Mouse (Mus musculus) kidney, adult 2 months (tissue): ENCODE results near the gene Kras. TPM values are rescaled to one million over a fixed set of nuclear protein-coding genes. Genes with fewer than 3 reads are reported as not detected.

Experiments used
- DNase-seq: peaks from one replicate; pipeline ENCODE4 v3.0.0; 2021
- H3K27ac ChIP-seq: fragments of 200-500 bp; 2 replicates; pipeline ENCODE4 v1.5.1; 2012; ENCODE audit warnings: low read depth, low read length, control low read depth, inconsistent platforms; ENCODE audit not compliant: insufficient read depth
- H3K27me3 ChIP-seq: fragments of 200-500 bp; replicated peaks from 2 replicates; pipeline ENCODE4 v1.6.1; 2012; ENCODE audit warnings: mild to moderate bottlenecking, moderate library complexity, low read length, inconsistent platforms; ENCODE audit not compliant: control insufficient read depth, insufficient read depth
- H3K36me3 ChIP-seq: fragments of 200-500 bp; 2 replicates; pipeline ENCODE4 v1.6.1; 2012; ENCODE audit warnings: mild to moderate bottlenecking, moderate library complexity, low read length, inconsistent platforms; ENCODE audit not compliant: control insufficient read depth, insufficient read depth
- H3K4me1 ChIP-seq: fragments of 200-500 bp; 2 replicates; pipeline ENCODE4 v1.6.1; 2011; ENCODE audit warnings: low read length; ENCODE audit not compliant: control insufficient read depth, insufficient read depth
- H3K4me3 ChIP-seq: fragments of 200-500 bp; 2 replicates; pipeline ENCODE4 v1.5.1; 2011; ENCODE audit warnings: mild to moderate bottlenecking, low read depth, low read length, control low read depth; ENCODE audit not compliant: insufficient read depth
- CTCF ChIP-seq: fragments of 200-500 bp; conservative IDR thresholded peaks from 2 replicates; pipeline ENCODE4 v1.5.1; 2011; ENCODE audit warnings: low read depth, mild to moderate bottlenecking, control low read depth, low read length, moderate library complexity, mixed read lengths; ENCODE audit not compliant: insufficient read depth, insufficient read length
- POLR2A ChIP-seq: fragments of 200-500 bp; IDR thresholded peaks from one replicate; pipeline ENCODE4 v1.6.1; 2011; ENCODE audit warnings: low read depth, low read length, control low read depth
- WGBS: fragments of 180-500 bp; shearing (Covaris S2); methylation state at CpG from one replicate; pipeline ENCODE4 v1.1.7; 2018; 5-methylcytosine and 5-hydroxymethylcytosine counted together
- polyA plus RNA-seq: library from polyadenylated mRNA; depleted of rRNA; stranded (reverse); fragments of >200 nt; gene quantifications from 2 replicates; pipeline ENCODE4 v1.2.3, GENCODE M21; 2012

Gene Kras
- polyA plus RNA-seq, 1 experiment, result 14.3 TPM

- Histone ChIP-seq H3K27ac (no peak overlapping the region), H3K36me3 (no peaks in the 10 kb centered on the region), H3K4me1 (peaks cover 5% of the 10 kb centered on the region; the same call in 1 of the 2 replicates), H3K4me3 (no peak overlapping the region), H3K27me3 (no peaks in the 10 kb centered on the region)
- WGBS, result 51% methylated on average over 3 of the region's 3 CpGs
- no peak for TF ChIP-seq CTCF
- TF ChIP-seq POLR2A, result no peak
- peak; percentile 8 for DNase-seq
These were observed 2.2 kb downstream of the Kras start for GRCm38 (mm10) chr6:145247886-145248285.

- H3K4me1 ChIP-seq, result peaks cover 5% of the 10 kb centered on the region; the same call in 1 of the 2 replicates
- TF ChIP-seq CTCF (no peak), POLR2A (no peak)
- no peak overlapping the region for H3K27ac ChIP-seq
- H3K27me3 ChIP-seq, result no peaks in the 10 kb centered on the region
- WGBS, result 88% methylated on average over 5 of the region's 5 CpGs
- DNase-seq, result no peak
- H3K4me3 ChIP-seq, result no peak overlapping the region
- no peaks in the 10 kb centered on the region for H3K36me3 ChIP-seq
These were observed 3.2 kb downstream of the Kras start for GRCm38 (mm10) chr6:145246841-145247240.

- Histone ChIP-seq H3K27me3 (no peaks in the 10 kb centered on the region; the same call in 1 of the 2 replicates), H3K4me1 (no peaks in the 10 kb centered on the region), H3K36me3 (no peaks in the 10 kb centered on the region), H3K4me3 (no peak overlapping the region), H3K27ac (no peak overlapping the region)
- WGBS, result 8% methylated on average over 1 of the region's 1 CpGs
- peak; percentile 36 for DNase-seq
- no peak for TF ChIP-seq POLR2A
- TF ChIP-seq CTCF, result no peak
These were observed 7.5 kb downstream of the Kras start for GRCm38 (mm10) chr6:145242521-145242920.

GRCm38 (mm10) chr6:145240285-145240684 is 9.8 kb downstream of the Kras start:
- WGBS, result 77% methylated on average over 6 of the region's 6 CpGs
- no peak overlapping the region for H3K27ac ChIP-seq
- no peak for TF ChIP-seq POLR2A
- TF ChIP-seq CTCF, result no peak

GRCm38 (mm10) chr6:145237148-145237547 is 12.9 kb downstream of the Kras start:
- Histone ChIP-seq H3K4me1 (no peaks in the 10 kb centered on the region), H3K36me3 (no peaks in the 10 kb centered on the region), H3K27ac (no peak overlapping the region), H3K27me3 (no peaks in the 10 kb centered on the region; the same call in 1 of the 2 replicates), H3K4me3 (no peak overlapping the region)
- DNase-seq, result no peak
- 70% methylated on average over 4 of the region's 4 CpGs for WGBS
- no peak for TF ChIP-seq CTCF
- no peak for TF ChIP-seq POLR2A

More at GRCm38 (mm10) chr6:145240285-145240684, 9.8 kb downstream of the Kras start:
- H3K27me3 ChIP-seq, result no peaks in the 10 kb centered on the region; the same call in 1 of the 2 replicates
- H3K4me3 ChIP-seq, result no peak overlapping the region
- no peaks in the 10 kb centered on the region for H3K4me1 ChIP-seq
- no peaks in the 10 kb centered on the region for H3K36me3 ChIP-seq
- no peak for DNase-seq

- DNase-seq, result no peak
- Histone ChIP-seq H3K4me1 (no peaks in the 10 kb centered on the region), H3K27me3 (no peaks in the 10 kb centered on the region; the same call in 1 of the 2 replicates), H3K36me3 (no peaks in the 10 kb centered on the region), H3K27ac (no peak overlapping the region), H3K4me3 (no peak overlapping the region)
- TF ChIP-seq CTCF (no peak), POLR2A (no peak)
- WGBS, result 86% methylated on average over 6 of the region's 6 CpGs
These were observed 14.7 kb downstream of the Kras start for GRCm38 (mm10) chr6:145235367-145235766.

- no peak overlapping the region for H3K27ac ChIP-seq
- H3K36me3 ChIP-seq, result no peaks in the 10 kb centered on the region; the same call in 1 of the 2 replicates
- no peak overlapping the region for H3K4me3 ChIP-seq
- no peak for TF ChIP-seq CTCF
- TF ChIP-seq POLR2A, result no peak
- no peaks in the 10 kb centered on the region for H3K4me1 ChIP-seq
- WGBS, result 93% methylated on average over 1 of the region's 1 CpGs
- DNase-seq, result no peak
- no peaks in the 10 kb centered on the region for H3K27me3 ChIP-seq
These were observed 15.6 kb downstream of the Kras start for GRCm38 (mm10) chr6:145234391-145234790.

- Histone ChIP-seq H3K27ac (no peak overlapping the region), H3K27me3 (no peaks in the 10 kb centered on the region), H3K4me1 (no peaks in the 10 kb centered on the region), H3K36me3 (no peaks in the 10 kb centered on the region; the same call in none of the 2 replicates), H3K4me3 (no peak overlapping the region)
- 76% methylated on average over 3 of the region's 3 CpGs for WGBS
- no peak for TF ChIP-seq CTCF
- TF ChIP-seq POLR2A, result no peak
- DNase-seq, result peak; percentile 14
These were observed 23.7 kb downstream of the Kras start for GRCm38 (mm10) chr6:145226296-145226695.
